Mouse (Mus musculus) liver, embryonic 15.5 days (tissue): ENCODE measurements around the gene Prg2. TPM values are rescaled to one million over a fixed set of nuclear protein-coding genes. Genes with fewer than 3 reads are reported as not detected.

ENCODE experiments used
- ATAC-seq: fragments of 200-750 bp; cut with Nextera tagmentation; 2 replicates; pipeline ENCODE4 v1.8.0; 2017; ENCODE audit warnings: moderate number of reproducible peaks, mild to moderate bottlenecking, moderate library complexity; ENCODE audit not compliant: insufficient read depth
- H3K27ac ChIP-seq: fragments of 300-500 bp; sonication (generic); replicated peaks from 2 replicates; pipeline ENCODE4 v1.5.1; 2015; ENCODE audit warnings: mild to moderate bottlenecking, inconsistent platforms
- H3K27me3 ChIP-seq: fragments of 300-500 bp; sonication (generic); 2 replicates; pipeline ENCODE4 v1.6.1; 2015; ENCODE audit warnings: mild to moderate bottlenecking, inconsistent platforms
- H3K36me3 ChIP-seq: fragments of 300-500 bp; sonication (generic); replicated peaks from 2 replicates; pipeline ENCODE4 v1.6.1; 2015; ENCODE audit warnings: moderate library complexity, mild to moderate bottlenecking, inconsistent platforms
- H3K4me1 ChIP-seq: fragments of 300-500 bp; sonication (generic); replicated peaks from 2 replicates; pipeline ENCODE4 v1.6.1; 2015; ENCODE audit warnings: inconsistent platforms
- H3K4me2 ChIP-seq: fragments of 300-500 bp; sonication (generic); 2 replicates; pipeline ENCODE4 v1.6.1; 2015; ENCODE audit warnings: moderate library complexity, mild to moderate bottlenecking, inconsistent platforms
- H3K4me3 ChIP-seq: fragments of 300-500 bp; sonication (generic); replicated peaks from 2 replicates; pipeline ENCODE4 v1.5.1; 2015; ENCODE audit warnings: mild to moderate bottlenecking, inconsistent platforms
- H3K9ac ChIP-seq: fragments of 300-500 bp; sonication (generic); 2 replicates; pipeline ENCODE4 v1.6.1; 2015; ENCODE audit warnings: moderate library complexity, mild to moderate bottlenecking, inconsistent platforms
- H3K9me3 ChIP-seq: fragments of 300-500 bp; sonication (generic); replicated peaks from 2 replicates; pipeline ENCODE4 v1.6.1; 2016; ENCODE audit warnings: inconsistent platforms
- WGBS: fragments of 180-500 bp; shearing (Covaris S2); methylation state at CpG from one replicate; pipeline ENCODE4 v1.1.7; 2015; ENCODE audit warnings: mixed read lengths; ENCODE audit not compliant: insufficient replicate concordance; 5-methylcytosine and 5-hydroxymethylcytosine counted together
- polyA plus RNA-seq: library from polyadenylated mRNA; unstranded; fragments of >200 nt; fragmentation: Nextera tagmentation; extraction: Ambion mirVana; gene quantifications from 2 replicates; pipeline ENCODE4 v1.2.1, GENCODE M21; 2015

Gene Prg2
- polyA plus RNA-seq, 1 experiment from 2014 or later, result 68.4 TPM

- whole genome bisulfite sequencing, result 53% methylated on average over 6 of the region's 6 CpGs
- Histone ChIP-seq H3K4me2 (no peak overlapping the region), H3K27ac (no peak overlapping the region), H3K36me3 (no peaks in the 10 kb centered on the region), H3K9ac (no peak overlapping the region), H3K4me1 (peaks cover 10% of the 10 kb centered on the region), H3K27me3 (peaks cover 47% of the 10 kb centered on the region), H3K9me3 (no peaks in the 10 kb centered on the region), H3K4me3 (no peak overlapping the region)
- ATAC-seq, result no peak
Measured at GRCm38 (mm10) chr2:85029897-85030296, 49.6 kb downstream of the Prg2 start.

GRCm38 (mm10) chr2:85030989-85031388 lies 50.7 kb downstream of the Prg2 start:
- Histone ChIP-seq H3K27ac (no peak overlapping the region), H3K4me3 (no peak overlapping the region), H3K9me3 (no peaks in the 10 kb centered on the region), H3K36me3 (no peaks in the 10 kb centered on the region), H3K9ac (no peak overlapping the region), H3K4me2 (no peak overlapping the region), H3K4me1 (peaks cover 12% of the 10 kb centered on the region), H3K27me3 (peaks cover 57% of the 10 kb centered on the region)
- WGBS, result 28% methylated on average over 6 of the region's 6 CpGs
- no peak for ATAC-seq

- Histone ChIP-seq H3K27ac (no peak overlapping the region), H3K4me3 (no peak overlapping the region), H3K4me2 (no peak overlapping the region), H3K9ac (no peak overlapping the region), H3K9me3 (no peaks in the 10 kb centered on the region), H3K4me1 (peaks cover 17% of the 10 kb centered on the region), H3K27me3 (peaks cover 57% of the 10 kb centered on the region), H3K36me3 (no peaks in the 10 kb centered on the region)
- ATAC-seq, result no peak
- 59% methylated on average over 2 of the region's 2 CpGs for WGBS
Measured at GRCm38 (mm10) chr2:85033121-85033520, 52.9 kb downstream of the Prg2 start.

Other genes with a start within 250 kb of the Prg2 start
- 66.9 and 75.7 TPM in 2 replicates for gene Ypel4, start 246.4 kb upstream of the Prg2 start, polyA plus RNA-seq
- gene Gm19426, start 236.8 kb upstream of the Prg2 start, polyA plus RNA-seq, result 1.4 and 1.5 TPM in 2 replicates
- 84.2 and 102 TPM in 2 replicates for gene Serping1, start 205.0 kb upstream of the Prg2 start, polyA plus RNA-seq
- gene Ube2l6, start 181.6 kb upstream of the Prg2 start, polyA plus RNA-seq, result 533 and 556 TPM in 2 replicates
- gene Smtnl1, start 157.8 kb upstream of the Prg2 start, polyA plus RNA-seq, result 0.40 and 0.56 TPM in 2 replicates
- gene Timm10, start 153.5 kb upstream of the Prg2 start, polyA plus RNA-seq, result 33.3 and 37.0 TPM in 2 replicates
- 190 and 203 TPM in 2 replicates for gene Slc43a1, start 141.6 kb upstream of the Prg2 start, polyA plus RNA-seq
- 0.09 TPM in 2 replicates for gene Rtn4rl2, start 93.8 kb upstream of the Prg2 start, polyA plus RNA-seq
- gene Slc43a3, start 43.9 kb upstream of the Prg2 start, polyA plus RNA-seq, result 113 and 114 TPM in 2 replicates
- gene Prg3, start 7.8 kb downstream of the Prg2 start, polyA plus RNA-seq, result 1.8 and 6.4 TPM in 2 replicates
- gene Ssrp1, start 56.8 kb downstream of the Prg2 start, polyA plus RNA-seq, result 145 and 148 TPM in 2 replicates
- gene P2rx3, start 57.0 kb downstream of the Prg2 start, polyA plus RNA-seq, result 0.25 and 0.30 TPM in 2 replicates
- gene Tnks1bp1, start 67.6 kb downstream of the Prg2 start, polyA plus RNA-seq, result 4.8 and 5.1 TPM in 2 replicates
- gene Aplnr, start 155.8 kb downstream of the Prg2 start, polyA plus RNA-seq, result 1.6 and 1.8 TPM in 2 replicates
- gene Lrrc55, start 216.7 kb downstream of the Prg2 start, polyA plus RNA-seq, result 0.07 TPM in 2 replicates